Mouse (Mus musculus): ENCODE data around the gene Sema7a.

DNA sequence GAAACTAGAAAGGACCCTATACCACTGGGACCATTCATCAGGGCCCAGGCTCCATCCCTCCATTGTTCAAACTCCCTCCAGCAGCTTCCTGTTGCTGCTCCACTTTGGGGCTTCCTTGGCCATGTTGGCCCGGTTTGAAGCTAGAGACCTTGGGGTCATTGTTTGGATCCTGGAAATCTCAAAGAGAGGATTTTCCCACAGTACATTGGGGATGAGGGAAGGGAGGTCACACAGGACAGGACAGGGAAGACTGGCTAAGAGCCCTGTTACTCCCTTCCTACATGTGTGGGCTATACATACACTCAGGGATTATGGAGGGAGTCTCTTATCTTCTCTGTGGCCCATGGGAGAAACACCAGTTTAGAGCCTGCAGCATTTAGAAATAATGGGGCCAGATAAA lies 18.7 kb downstream of the Sema7a start:
- no peak for TF ChIP-seq GATA1 (IDR thresholded peaks at IDR 0.05; ENCODE audit: borderline replicate concordance, low read length)
- no peak for TF ChIP-seq FLI1 (IDR thresholded peaks at IDR 0.05; ENCODE audit: low read length)
